Mouse (Mus musculus): ENCODE measurements around the gene Pnpo. TPM values are rescaled to one million over a fixed set of nuclear protein-coding genes. Genes with fewer than 3 reads are reported as not detected.

The Pnpo gene
- total RNA-seq, 2 experiments from 2014 or later = 33.0 to 36.7 TPM

DNA sequence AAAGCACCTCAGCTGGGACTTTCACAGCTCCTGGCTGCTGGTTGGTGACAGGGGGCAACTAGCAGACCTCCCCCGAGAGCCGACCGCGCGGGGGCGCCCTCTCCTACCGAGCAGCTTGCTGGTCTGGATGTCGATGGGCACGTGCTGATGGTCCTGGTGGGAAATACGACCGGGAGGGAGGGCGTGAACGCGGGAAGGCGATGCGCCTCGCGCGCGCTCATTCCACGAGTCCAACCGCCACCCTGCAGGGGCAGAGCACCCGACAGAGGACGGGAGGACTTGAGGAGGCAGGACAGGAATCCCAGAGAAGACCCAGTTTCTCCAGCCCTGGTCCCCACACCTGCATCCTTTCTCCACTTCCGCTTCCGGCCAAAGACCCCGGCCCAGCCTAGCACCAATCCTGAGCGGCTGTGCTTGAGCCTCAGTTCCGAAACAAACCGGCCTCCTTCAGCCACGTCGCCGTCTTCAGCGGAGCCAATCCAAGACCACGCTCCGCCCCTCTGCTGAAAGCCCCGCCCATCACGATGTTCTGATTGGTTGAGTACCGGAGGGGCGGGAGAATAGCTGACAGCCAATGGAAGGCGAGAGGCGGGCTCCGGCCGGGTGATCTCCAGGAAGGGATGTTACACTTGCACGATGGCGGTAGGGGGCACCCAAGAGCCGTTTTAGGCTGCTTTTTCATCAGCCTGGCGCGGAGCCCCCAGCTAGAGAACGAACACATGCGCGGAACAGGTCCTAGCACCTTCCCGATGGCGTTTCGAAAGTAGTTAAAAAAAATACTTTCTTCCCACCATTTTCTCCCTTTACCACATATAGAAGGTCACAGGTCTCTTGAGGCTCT is 27.5 kb downstream of the Pnpo start, which contains the start of gene Cdk5rap3:
Gene Cdk5rap3, minus strand, starts transcription at position 453 of the 841 bp plus-strand sequence.
- peak; percentile 100 for DNase-seq (ENCODE audit: low spot score in 2 of 2)

- DNase-seq (ENCODE audit: low spot score in 2 of 2) = no peak
Observed at GRCm38 (mm10) chr11:96912682-96913081, 31.1 kb downstream of the Pnpo start.

GRCm38 (mm10) chr11:96910003-96910402 is 33.8 kb downstream of the Pnpo start:
- DNase-seq (ENCODE audit: low spot score in 2 of 2) = peak; percentile 81 to 87

DNA sequence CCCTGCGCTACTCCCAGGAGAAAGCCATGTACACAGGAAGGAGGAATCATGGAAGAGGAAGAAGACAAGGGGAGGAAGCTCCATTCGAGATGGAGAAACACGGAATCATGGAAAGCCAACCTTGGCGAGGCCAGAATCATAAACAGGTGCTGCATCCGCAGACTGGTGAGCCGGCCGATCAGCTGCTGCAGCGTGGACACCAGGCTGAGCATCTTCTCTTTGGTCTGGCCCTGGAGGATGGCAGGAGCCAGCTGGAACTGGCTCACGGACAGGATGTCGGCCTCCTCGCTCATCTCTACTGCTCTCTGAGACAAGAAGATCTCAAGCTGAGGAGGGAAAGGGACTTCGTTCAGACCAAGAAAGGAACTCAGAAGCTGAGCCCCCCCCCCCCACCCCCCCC is 35.2 kb downstream of the Pnpo start:
- DNase-seq (ENCODE audit: low spot score in 2 of 2) = no peak

- DNase-seq (ENCODE audit: low spot score in 2 of 2) = no peak
Observed at GRCm38 (mm10) chr11:96906431-96907161, 37.2 kb downstream of the Pnpo start.

- peak; percentile 28 to 52 for DNase-seq (ENCODE audit: low spot score in 2 of 2)
Observed at GRCm38 (mm10) chr11:96902639-96903635, 40.8 kb downstream of the Pnpo start.

DNA sequence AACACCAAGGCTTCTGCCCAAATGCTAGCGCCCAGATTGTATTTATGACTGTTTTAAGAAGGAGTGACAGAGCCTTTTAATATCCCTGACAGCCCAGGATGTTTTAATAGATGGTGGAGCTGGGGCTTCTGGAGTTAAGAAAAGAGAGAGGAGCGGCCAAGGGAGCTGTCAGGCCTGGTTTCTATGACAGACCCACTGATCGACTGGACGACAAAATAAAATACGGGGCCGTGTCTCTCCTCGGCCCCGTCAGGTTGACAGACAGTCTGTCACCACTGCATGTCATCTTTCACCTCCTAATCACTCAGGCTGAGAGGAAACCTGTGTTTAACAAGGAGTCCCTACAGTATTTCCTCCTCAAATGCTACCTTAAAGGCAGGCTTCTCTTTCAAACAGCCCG is 42.5 kb downstream of the Pnpo start:
- DNase-seq (ENCODE audit: low spot score in 2 of 2) = no peak

- no peak for DNase-seq (ENCODE audit: low spot score in 2 of 2)
Observed at GRCm38 (mm10) chr11:96899449-96900306, 44.1 kb downstream of the Pnpo start.

- no peak for DNase-seq (ENCODE audit: low spot score in 2 of 2)
Observed at GRCm38 (mm10) chr11:96895886-96896285, 47.9 kb downstream of the Pnpo start.

DNA sequence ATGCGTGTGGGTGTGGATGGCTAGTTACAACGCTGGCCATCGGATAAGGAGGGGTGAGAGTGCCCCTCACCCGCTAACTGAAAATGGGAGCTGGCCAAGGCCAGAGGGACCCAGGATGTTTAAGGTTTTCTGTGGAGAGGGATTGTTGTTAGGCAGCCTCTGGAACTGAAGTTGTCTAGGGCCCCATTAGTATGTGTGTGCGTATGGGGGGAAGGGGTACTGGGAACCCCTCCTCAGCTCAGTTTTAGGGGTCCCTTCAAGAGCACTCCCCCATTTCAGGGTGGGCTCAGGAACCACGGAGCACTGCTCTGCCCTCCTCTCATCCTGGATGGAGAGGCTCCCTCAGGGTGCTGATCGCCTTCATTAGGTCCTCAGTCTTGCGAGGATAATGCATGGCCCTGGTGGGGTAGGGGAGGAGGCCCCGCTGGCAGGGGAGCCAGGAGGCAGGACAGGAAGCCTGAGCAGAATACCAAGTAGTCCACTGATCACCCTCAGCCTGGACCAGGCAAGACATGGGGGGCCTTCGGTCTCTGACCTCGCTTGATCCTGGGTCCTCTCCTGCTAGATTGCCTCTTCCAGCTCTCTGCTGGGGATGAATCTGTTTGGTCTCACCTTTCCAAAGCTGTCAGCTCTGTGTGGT is 50.5 kb downstream of the Pnpo start:
- no peak for DNase-seq (ENCODE audit: low spot score in 2 of 2)

GRCm38 (mm10) chr11:96891784-96892527 is 51.8 kb downstream of the Pnpo start:
- no peak for DNase-seq (ENCODE audit: low spot score in 2 of 2)

Other genes starting within 250 kb of the Pnpo start
- gene Snx11, start 166.4 kb downstream of the Pnpo start, total RNA-seq (2021) = 10 to 100 TPM; 44.3 to 45.8 TPM
- 10 to 100 TPM; 51.0 to 54.8 TPM for gene Cbx1, start 154.9 kb downstream of the Pnpo start, total RNA-seq (2021)
- gene Nfe2l1, start 114.0 kb downstream of the Pnpo start, total RNA-seq (2021) = 100 to 1,000 TPM; 185 to 187 TPM
- gene Copz2, start 94.1 kb downstream of the Pnpo start, total RNA-seq (2021) = 1 to 10 TPM; 2.9 to 6.2 TPM
- 10 to 100 TPM; 41.2 to 47.2 TPM for gene Cdk5rap3, start 27.5 kb downstream of the Pnpo start, total RNA-seq (2021)
- gene Prr15l, start 15.9 kb downstream of the Pnpo start, total RNA-seq (2021) = not detected
- gene Sp2, start 39.0 kb upstream of the Pnpo start, total RNA-seq (2021) = 10 to 100 TPM; 12.3 to 13.5 TPM
- gene Sp6, start 69.4 kb upstream of the Pnpo start, total RNA-seq (2021) = 1 to 10 TPM in 1 of 2 experiments, under 1 TPM in 1; 0.81 to 1.1 TPM
- 1 to 10 TPM; 4.8 to 6.3 TPM for gene Scrn2, start 86.0 kb upstream of the Pnpo start, total RNA-seq (2021)
- gene Lrrc46, start 97.4 kb upstream of the Pnpo start, total RNA-seq (2021) = under 1 TPM; 0.74 to 0.86 TPM
- 10 to 100 TPM; 81.9 to 84.1 TPM for gene Mrpl10, start 97.6 kb upstream of the Pnpo start, total RNA-seq (2021)
- 10 to 100 TPM; 15.1 to 16.2 TPM for gene Osbpl7, start 106.6 kb upstream of the Pnpo start, total RNA-seq (2021)
- under 1 TPM in 1 of 2 experiments, not detected in 1; 0.19 TPM for gene Tbx21, start 171.3 kb upstream of the Pnpo start, total RNA-seq (2021)
- gene Tbkbp1, start 207.5 kb upstream of the Pnpo start, total RNA-seq (2021) = 10 to 100 TPM; 60.9 to 68.4 TPM
- gene Kpnb1, start 243.9 kb upstream of the Pnpo start, total RNA-seq (2021) = 100 to 1,000 TPM; 129 to 132 TPM

All from layer of hippocampus, postnatal 14 days (tissue).